Mouse (Mus musculus) telencephalon, adult 2 months (tissue): Measurements from ENCODE around the gene Src.

Source experiments
- DNase-seq: peaks from one replicate; pipeline ENCODE4 v3.0.0-alpha.2; 2011; ENCODE audit warnings: low read depth, low spot score

The Src gene

GRCm38 (mm10) chr2:157412497-157412896, 5.7 kb upstream of the Src start:
- DNase-seq, result no peak

GRCm38 (mm10) chr2:157417229-157417628, 1.0 kb upstream of the Src start:
- no peak for DNase-seq

DNA sequence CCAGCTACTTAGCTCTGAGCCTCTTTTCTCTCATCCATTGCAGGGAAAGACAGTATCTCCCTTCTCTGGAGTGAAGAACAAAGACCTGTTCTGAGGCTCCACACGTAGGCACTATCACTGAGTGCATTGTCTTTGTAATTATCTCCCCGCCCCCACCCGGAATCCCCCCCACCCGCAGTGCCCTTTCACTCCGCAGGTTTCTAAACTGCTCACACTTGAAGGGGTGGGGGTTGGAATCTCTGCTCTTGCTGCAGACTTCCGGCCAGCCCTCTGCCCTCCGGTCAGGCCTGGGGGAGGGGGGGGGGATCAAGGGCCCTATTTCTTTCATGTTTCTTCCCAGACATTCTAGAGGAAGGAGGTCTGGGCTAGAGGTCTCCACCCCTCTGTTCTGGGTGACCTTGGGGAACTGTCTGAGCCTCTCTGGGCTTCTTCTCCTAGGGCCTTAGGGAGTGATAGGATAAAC, 396 bp downstream of the Src start:
- no peak for DNase-seq

DNA sequence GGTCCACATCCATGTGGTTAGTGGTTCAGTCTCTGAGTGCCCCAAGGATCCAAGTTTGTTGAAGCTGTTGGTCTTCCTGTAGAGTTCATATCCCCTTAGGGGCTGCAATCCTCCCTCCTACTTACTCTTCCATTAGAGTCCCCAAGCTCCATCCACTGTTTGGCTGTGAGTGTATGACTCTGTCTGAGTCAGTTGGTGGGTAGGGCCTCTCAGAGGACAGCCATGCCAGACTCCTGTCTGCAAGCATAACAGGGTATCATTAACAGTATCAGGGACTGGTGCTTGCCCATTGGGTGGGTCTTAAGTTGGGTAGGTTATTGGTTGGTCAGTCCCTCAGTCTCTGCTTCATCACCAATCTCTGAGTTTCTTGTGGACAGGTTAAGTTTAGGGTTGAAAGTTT, 1.3 kb downstream of the Src start:
- no peak for DNase-seq

DNA sequence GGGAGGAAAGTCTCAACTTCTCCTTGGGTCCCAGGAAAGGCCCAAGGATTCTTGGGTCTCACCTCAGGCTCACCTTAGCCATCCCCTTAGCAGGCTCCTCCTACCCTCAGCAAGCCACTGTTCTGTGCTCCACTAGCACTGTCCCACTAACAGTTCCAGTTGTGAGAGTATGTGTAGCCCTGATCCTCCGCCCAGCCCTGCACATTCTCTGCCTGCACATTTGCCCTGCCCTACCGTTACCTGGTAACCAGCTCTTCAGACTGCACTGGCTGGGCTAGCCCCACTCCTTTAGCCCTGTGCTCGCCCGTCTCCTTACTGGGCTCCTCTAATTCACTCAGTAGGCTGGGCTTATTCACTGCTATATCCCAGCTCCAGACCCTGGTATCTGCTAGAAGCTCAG, 2.2 kb downstream of the Src start:
- DNase-seq, result no peak

- DNase-seq, result no peak
Observed at GRCm38 (mm10) chr2:157422062-157422655, 3.9 kb downstream of the Src start.

GRCm38 (mm10) chr2:157422854-157423705, 4.8 kb downstream of the Src start:
- no peak for DNase-seq

DNA sequence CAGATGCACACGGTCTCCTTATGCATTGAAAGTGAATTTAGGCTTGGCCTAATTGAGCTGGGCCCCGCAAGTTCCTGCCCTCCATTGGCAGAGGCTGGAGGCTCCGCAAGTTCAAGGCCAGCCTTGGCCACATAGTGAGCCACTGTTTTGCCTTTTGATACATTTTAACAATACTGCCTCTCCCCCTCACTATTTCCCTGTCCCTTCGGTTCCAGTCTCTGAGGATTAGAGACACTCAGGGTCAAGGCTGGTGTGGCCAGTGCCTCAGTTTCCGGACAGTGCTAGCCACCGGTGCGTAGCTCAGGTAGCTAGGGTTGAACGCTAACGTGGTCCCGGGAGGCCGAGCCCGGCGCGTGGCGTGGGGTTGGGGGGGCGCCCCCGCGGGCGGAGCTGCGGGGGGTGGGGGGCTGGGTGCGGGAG, 5.5 kb downstream of the Src start:
- no peak for DNase-seq

GRCm38 (mm10) chr2:157424126-157424903, 6.1 kb downstream of the Src start:
- DNase-seq, result no peak

DNA sequence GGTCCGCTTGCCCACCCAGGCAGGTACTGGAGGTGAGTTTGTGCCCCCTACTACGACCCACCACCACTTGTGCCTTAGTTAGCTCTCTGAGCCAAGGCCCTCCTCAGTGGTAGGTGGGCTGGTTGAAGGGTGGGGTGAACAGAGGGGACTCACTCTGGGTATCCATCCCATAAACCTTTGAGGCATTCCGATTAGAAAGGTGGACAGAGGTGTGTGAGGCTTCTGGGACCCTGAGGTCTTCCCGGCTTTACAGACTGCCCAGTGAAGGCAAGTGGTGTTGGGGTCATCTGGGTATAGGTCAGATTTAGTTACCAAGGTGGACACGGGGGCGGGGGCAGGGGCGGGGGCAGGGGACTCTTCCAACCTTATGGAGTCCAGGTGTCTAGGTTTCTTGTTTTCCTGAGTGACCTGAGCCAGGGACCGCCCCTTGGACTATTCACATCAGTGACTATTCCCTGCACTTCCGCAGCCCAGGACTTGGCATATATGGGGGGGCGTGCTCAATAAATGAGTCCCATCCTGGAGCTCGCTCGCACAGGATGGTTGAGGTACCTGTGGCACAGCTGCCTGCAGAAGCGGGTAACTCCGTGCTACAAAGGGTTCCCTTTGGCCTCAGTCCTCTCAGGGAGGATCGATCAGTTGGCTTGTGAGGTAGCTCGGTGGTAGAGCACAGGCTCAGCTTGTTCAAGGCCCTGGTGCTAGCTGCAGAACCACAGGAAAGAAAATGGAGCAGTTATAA, 6.8 kb downstream of the Src start:
- no peak for DNase-seq

- no peak for DNase-seq
Observed at GRCm38 (mm10) chr2:157425643-157425988, 7.4 kb downstream of the Src start.

GRCm38 (mm10) chr2:157426171-157426570, 7.9 kb downstream of the Src start:
- DNase-seq, result no peak

GRCm38 (mm10) chr2:157427164-157427563, 8.9 kb downstream of the Src start:
- DNase-seq, result no peak

- no peak for DNase-seq
Observed at GRCm38 (mm10) chr2:157428351-157429139, 10.3 kb downstream of the Src start.

DNA sequence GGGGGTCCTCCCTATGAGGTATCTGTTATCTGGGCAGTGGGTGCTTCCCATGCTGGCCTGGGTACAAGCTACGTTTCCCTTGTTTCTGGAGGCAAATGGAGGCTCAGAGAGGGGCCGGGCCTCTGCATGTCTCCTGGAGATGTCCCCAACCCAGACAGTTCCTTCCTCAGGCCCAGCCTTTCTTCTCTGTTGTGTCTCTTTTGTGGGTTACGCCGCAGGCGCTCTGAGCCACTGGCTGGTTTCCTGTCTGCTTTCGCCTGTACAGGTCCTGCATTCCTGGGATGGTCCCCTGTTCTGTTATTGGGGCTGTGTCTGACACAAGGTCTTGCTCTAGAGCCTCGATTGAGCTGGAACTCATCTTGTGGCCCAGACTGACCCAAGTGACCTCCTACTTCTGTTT, 11.5 kb downstream of the Src start:
- no peak for DNase-seq

DNA sequence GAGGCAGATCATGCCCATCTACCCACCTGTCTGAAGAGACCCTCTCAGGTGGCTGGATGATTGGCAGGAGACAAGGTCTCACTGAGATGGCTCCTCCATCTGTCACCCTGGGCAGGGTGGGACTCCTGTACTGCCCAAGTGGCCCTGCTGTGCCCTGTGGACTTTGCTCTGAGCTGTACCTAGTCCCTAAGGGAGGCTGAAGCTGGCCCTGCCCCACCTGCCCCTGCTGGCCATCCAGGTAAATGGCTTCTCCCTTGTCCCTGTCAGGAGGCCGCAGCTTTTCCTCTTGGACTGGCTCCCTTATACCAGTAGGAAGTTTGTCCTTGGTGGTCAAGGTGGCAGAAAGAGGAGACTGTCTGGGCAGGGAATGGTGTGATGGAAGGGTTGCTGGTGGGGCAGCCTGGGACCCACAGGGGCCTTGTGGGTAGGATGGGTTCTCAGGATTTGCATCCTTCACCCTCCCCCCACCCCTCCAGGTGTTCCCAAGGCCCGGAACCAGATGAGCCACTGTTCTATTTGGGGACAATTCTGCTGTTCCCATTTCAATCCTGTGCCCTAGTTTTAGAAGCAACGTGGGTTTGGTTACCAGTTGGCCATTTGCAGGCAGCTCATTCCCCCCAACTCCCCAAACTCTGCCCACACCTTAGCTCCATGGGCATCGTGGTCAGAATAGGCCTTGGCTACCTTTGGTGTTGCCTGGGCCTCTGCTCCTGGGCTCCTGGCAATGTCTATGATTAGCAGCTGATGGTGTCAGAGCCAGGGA, 12.6 kb downstream of the Src start:
- DNase-seq, result peak; percentile 77

GRCm38 (mm10) chr2:157431912-157432311, 13.7 kb downstream of the Src start:
- no peak for DNase-seq

- no peak for DNase-seq
Observed at GRCm38 (mm10) chr2:157432476-157432875, 14.2 kb downstream of the Src start.

GRCm38 (mm10) chr2:157434041-157434440, 15.8 kb downstream of the Src start:
- no peak for DNase-seq

- DNase-seq, result peak; percentile 46
Observed at GRCm38 (mm10) chr2:157434497-157434896, 16.3 kb downstream of the Src start.
